Mouse (Mus musculus) macrophage (primary cell): ENCODE results near the gene Gas7. TPM values are rescaled to one million over a fixed set of nuclear protein-coding genes. Genes with fewer than 3 reads are reported as not detected.

ENCODE experiments used
- H3K27ac ChIP-seq: fragments of 350-480 bp; formaldehyde crosslinking; 2 replicates; pipeline ENCODE4 v1.9.0; 2021
- H3K36me3 ChIP-seq: fragments of 350-480 bp; formaldehyde crosslinking; 2 replicates; pipeline ENCODE4 v1.9.0; 2021; ENCODE audit errors: inconsistent target
- H3K4me3 ChIP-seq: fragments of 350-480 bp; formaldehyde crosslinking; 2 replicates; pipeline ENCODE4 v1.9.0; 2021; ENCODE audit errors: inconsistent target
- H3K79me2 ChIP-seq: fragments of 350-480 bp; formaldehyde crosslinking; 2 replicates; pipeline ENCODE4 v1.9.0; 2021; ENCODE audit errors: inconsistent target
- WGBS: methylation state at CpG from one replicate; pipeline ENCODE4 v1.1.7; 2026; ENCODE audit warnings: inconsistent platforms; ENCODE audit not compliant: missing documents; 5-methylcytosine and 5-hydroxymethylcytosine counted together
- polyA plus RNA-seq: library from polyadenylated mRNA; stranded (reverse); fragments of 250-400 nt; gene quantifications from 3 replicates; pipeline ENCODE4 v1.2.4, GENCODE M21; 2018; ENCODE audit warnings: inconsistent platforms

Gas7 gene
- polyA plus RNA-seq, 1 experiment from 2014 or later: 113 TPM

GRCm38 (mm10) chr11:67622340-67622739 lies 167.1 kb downstream of the Gas7 start:
- no peak overlapping the region for H3K4me3 ChIP-seq
- peaks cover 50% of the 10 kb centered on the region; the same call in 1 of the 2 replicates for H3K36me3 ChIP-seq
- no peak overlapping the region for H3K27ac ChIP-seq
- 88% methylated on average over 7 of the region's 7 CpGs for WGBS
- peaks cover 96% of the 10 kb centered on the region for H3K79me2 ChIP-seq

GRCm38 (mm10) chr11:67627179-67627578 lies 171.9 kb downstream of the Gas7 start:
- peaks cover 83% of the 10 kb centered on the region for H3K79me2 ChIP-seq
- H3K4me3 ChIP-seq: no peak overlapping the region
- H3K36me3 ChIP-seq: peaks cover 82% of the 10 kb centered on the region
- 97% methylated on average over 7 of the region's 7 CpGs for WGBS
- H3K27ac ChIP-seq: no peak overlapping the region

- 100% methylated on average over 2 of the region's 2 CpGs for WGBS
- Histone ChIP-seq H3K4me3 (no peak overlapping the region), H3K79me2 (peaks cover 80% of the 10 kb centered on the region; the same call in 1 of the 2 replicates), H3K27ac (no peak overlapping the region), H3K36me3 (peaks cover 69% of the 10 kb centered on the region)
Observed at GRCm38 (mm10) chr11:67628522-67628921, 173.3 kb downstream of the Gas7 start.

GRCm38 (mm10) chr11:67632906-67633305 lies 177.7 kb downstream of the Gas7 start:
- Histone ChIP-seq H3K4me3 (no peak overlapping the region), H3K27ac (no peak overlapping the region), H3K79me2 (peaks cover 71% of the 10 kb centered on the region), H3K36me3 (peaks cover 40% of the 10 kb centered on the region)
- 92% methylated on average over 7 of the region's 8 CpGs for WGBS

DNA sequence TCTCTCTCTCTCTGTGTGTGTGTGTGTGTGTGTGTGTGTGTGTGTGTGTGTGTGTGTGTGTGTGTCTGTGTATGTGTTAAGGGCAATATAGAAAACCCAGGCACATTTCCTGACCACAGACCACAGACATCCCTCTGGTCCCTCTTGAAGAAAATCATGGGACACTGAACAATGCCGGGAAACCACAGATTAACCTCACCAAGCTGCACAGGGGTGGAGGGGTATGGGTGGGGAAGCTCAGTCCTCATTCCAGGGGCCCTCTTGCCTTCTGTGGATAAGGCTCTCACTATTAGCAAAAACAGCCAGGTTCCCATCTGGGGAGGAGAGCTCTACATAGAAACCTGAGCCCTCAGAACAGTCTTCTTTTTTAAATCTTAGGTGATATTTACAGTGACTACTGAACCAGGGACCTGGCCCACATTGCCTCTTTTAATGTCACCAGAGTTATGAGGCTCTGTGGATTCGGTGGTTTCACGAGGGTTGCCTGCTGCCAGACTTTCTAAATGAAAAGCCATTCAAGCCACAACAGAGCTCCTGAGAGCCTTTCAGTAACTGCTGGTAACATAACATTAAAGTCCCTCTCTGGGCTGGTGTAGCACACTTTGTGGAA lies 178.5 kb downstream of the Gas7 start:
- WGBS: 40% methylated on average over 3 of the region's 3 CpGs
- no peak overlapping the region for H3K27ac ChIP-seq
- peaks cover 71% of the 10 kb centered on the region for H3K79me2 ChIP-seq
- H3K36me3 ChIP-seq: peaks cover 32% of the 10 kb centered on the region
- no peak overlapping the region for H3K4me3 ChIP-seq

DNA sequence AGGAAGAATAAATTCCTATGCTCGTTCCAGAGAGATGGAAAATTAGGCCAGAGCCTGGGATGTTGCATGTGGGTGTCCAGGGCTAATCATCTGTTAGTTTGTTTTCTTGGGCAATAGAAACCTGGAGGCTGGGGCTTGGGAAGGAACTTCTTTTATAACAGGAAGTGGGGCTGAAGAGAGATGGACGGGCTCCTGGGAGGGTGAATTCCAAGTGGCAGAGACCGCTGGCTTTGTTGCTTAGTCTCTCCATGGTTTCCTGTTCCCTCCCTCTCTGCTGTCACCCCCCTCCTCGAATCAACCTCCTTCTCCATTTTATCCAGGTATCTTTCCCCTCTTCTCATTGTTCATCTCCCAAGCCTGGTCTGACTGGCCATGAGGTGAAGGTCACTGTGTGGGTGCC lies 181.0 kb downstream of the Gas7 start:
- H3K36me3 ChIP-seq: peaks cover 7% of the 10 kb centered on the region; the same call in 1 of the 2 replicates
- peak overlapping the region; percentile 64 for H3K27ac ChIP-seq
- no peak overlapping the region for H3K4me3 ChIP-seq
- peaks cover 73% of the 10 kb centered on the region for H3K79me2 ChIP-seq
- WGBS: 37% methylated on average over 4 of the region's 4 CpGs

DNA sequence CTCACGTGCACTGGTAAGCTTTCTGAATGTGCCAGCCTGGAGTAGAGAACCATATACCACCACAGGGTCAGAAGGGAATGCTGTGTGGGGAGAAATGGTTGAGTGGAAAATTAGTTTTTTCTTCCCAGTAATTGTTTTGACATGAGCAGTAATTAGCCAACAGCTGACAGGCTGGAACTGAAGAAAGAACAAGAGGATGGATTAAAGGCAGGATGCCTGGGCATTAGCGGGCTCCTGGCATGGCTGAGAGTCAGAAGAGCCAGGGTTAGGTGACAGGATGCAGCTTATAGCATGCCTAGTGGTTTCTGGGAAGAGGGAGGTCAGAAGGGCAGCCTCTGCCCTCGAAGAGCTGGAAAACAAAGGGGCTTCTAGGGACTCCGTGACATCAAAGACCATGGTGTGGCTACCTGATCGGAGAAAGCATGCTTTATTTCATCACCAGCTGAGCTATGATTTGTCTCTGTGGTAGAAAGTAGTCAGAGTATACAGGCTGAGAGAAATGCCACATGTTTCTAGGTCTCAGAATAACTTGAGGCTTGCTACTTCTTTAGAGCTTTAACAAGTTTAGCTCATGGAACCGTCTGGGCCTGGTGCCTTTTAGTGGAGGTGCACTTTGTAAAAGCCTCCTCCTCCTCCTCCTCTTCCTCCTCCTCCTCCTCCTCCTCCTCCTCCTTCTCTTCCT lies 181.8 kb downstream of the Gas7 start:
- H3K79me2 ChIP-seq: peaks cover 66% of the 10 kb centered on the region
- WGBS: 90% methylated on average over 5 of the region's 6 CpGs
- H3K4me3 ChIP-seq: no peak overlapping the region
- no peaks in the 10 kb centered on the region; the same call in 1 of the 2 replicates for H3K36me3 ChIP-seq
- peak overlapping the region; percentile 64 for H3K27ac ChIP-seq

DNA sequence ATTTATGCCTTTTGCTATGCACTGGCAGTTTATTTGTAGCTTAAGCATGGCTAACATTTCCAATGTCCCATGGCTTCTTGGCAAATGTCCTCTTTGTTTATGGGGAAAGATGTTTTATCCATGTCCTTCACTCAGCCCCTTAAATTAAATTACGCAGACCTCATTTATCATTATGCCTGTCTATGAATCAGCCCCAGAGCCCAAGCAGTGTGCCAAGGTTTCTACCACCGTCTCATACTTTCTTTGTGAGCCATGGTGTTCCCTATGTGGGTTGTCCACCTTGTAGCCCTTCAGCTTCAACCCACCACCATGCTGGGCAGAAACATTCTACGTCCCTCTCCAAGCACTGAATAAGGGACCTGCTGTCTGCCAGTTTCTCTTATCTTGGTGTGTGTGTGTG lies 183.2 kb downstream of the Gas7 start:
- Histone ChIP-seq H3K79me2 (peaks cover 67% of the 10 kb centered on the region), H3K4me3 (no peak overlapping the region), H3K27ac (no peak overlapping the region), H3K36me3 (peaks cover 12% of the 10 kb centered on the region)
- 96% methylated on average over 3 of the region's 3 CpGs for WGBS

GRCm38 (mm10) chr11:67640299-67640698 lies 185.1 kb downstream of the Gas7 start:
- H3K27ac ChIP-seq: no peak overlapping the region
- no peak overlapping the region for H3K4me3 ChIP-seq
- peaks cover 48% of the 10 kb centered on the region for H3K79me2 ChIP-seq
- peaks cover 24% of the 10 kb centered on the region for H3K36me3 ChIP-seq
- 98% methylated on average over 4 of the region's 6 CpGs for WGBS

GRCm38 (mm10) chr11:67642421-67642820 lies 187.2 kb downstream of the Gas7 start:
- WGBS: 94% methylated on average over 8 of the region's 8 CpGs
- H3K4me3 ChIP-seq: no peak overlapping the region
- H3K36me3 ChIP-seq: peaks cover 29% of the 10 kb centered on the region
- H3K27ac ChIP-seq: no peak overlapping the region
- peaks cover 40% of the 10 kb centered on the region for H3K79me2 ChIP-seq

GRCm38 (mm10) chr11:67642835-67643234 lies 187.6 kb downstream of the Gas7 start:
- H3K79me2 ChIP-seq: peaks cover 36% of the 10 kb centered on the region
- H3K27ac ChIP-seq: no peak overlapping the region
- H3K4me3 ChIP-seq: no peak overlapping the region
- whole genome bisulfite sequencing: 97% methylated on average over 5 of the region's 5 CpGs
- peaks cover 29% of the 10 kb centered on the region for H3K36me3 ChIP-seq

GRCm38 (mm10) chr11:67643465-67643864 lies 188.2 kb downstream of the Gas7 start:
- Histone ChIP-seq H3K79me2 (peaks cover 36% of the 10 kb centered on the region), H3K4me3 (no peak overlapping the region), H3K27ac (no peak overlapping the region), H3K36me3 (peaks cover 29% of the 10 kb centered on the region)
- 95% methylated on average over 3 of the region's 3 CpGs for WGBS

DNA sequence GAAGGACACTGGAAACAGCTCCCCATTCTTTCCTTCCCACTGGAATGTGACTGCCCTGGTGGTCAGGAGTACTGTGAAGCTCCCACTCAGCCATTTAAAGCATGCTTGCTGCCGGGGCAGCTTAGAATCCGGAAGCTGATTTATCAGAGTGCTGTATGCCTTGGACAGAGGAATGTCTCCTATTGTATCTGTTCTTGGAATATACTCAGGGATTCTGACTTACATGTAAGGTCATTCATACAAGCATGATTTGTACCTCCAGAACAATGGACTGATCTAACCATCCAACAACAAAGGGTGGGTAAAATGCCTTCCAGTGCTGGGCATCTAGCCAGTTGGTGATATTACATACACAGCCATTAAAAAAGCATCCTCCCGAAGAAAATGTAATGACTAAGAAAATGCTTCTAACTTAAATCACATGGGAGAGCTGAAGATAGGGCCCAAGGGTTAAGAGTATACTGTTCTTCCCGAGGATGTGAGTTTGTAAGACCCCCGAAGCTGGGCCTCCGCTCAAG lies 189.5 kb downstream of the Gas7 start:
- 91% methylated on average over 5 of the region's 6 CpGs for WGBS
- H3K27ac ChIP-seq: no peak overlapping the region
- no peak overlapping the region for H3K4me3 ChIP-seq
- H3K36me3 ChIP-seq: peaks cover 29% of the 10 kb centered on the region
- H3K79me2 ChIP-seq: peaks cover 28% of the 10 kb centered on the region; the same call in 1 of the 2 replicates

- Histone ChIP-seq H3K36me3 (peaks cover 43% of the 10 kb centered on the region), H3K27ac (no peak overlapping the region), H3K79me2 (peaks cover 38% of the 10 kb centered on the region; the same call in 1 of the 2 replicates), H3K4me3 (no peak overlapping the region)
- WGBS: 49% methylated on average over 5 of the region's 5 CpGs
Observed at GRCm38 (mm10) chr11:67647745-67648144, 192.5 kb downstream of the Gas7 start.
